Mouse (Mus musculus): Measurements from ENCODE around the gene Ggn. TPM values are rescaled to one million over a fixed set of nuclear protein-coding genes. Genes with fewer than 3 reads are reported as not detected.
"Not testable (repeated sequence)": the region's sequence is repeated elsewhere in the genome, so short reads cannot be mapped to it uniquely, and the experiment has no call there.

Gene Ggn
- total and polyA plus RNA-seq, 3 experiments, result 0.21 to 0.22 TPM; not detected in 1

DNA sequence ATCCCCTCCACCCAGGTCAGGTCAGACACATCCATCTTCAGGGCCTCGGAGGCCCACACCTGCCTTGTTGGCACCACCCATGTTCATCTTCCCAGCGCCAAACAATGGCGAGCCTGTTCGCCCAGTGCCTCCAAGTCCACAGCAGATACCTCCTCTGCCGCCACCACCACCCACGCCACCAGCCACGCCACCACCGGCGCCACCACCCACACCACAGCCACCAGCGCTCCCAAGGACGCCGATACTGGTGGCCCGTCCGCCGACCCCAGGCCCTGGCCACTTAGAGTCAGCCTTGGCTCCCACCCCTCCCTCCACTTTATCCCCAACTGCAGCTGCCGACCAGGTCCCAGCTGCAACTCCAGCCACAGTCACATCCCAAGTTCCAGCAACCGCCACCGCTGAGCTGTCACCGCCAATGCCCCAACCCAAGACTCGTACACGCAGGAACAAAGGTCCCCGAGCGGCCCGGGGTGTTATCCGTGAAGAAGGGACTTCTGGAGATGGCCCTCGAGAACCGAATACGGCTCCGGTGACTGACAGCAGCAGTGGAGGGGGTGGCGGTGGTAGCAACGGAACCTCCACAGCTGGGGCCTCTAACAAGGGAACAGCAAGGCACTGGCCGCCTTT is 2.5 kb downstream of the Ggn start:
- H3K36me3 ChIP-seq (replicated peaks), result peaks cover 61% of the 10 kb centered on the region
- H3K4me1 ChIP-seq (ENCODE audit: insufficient read depth, low read depth, low read length), result peaks cover 36% of the 10 kb centered on the region
- DNase-seq (ENCODE audit: low spot score) (peak; percentile 1), ATAC-seq (ENCODE audit: extremely low read depth, insufficient number of reproducible peaks, low FRiP score, poor library complexity, severe bottlenecking) (no peak)
- H3K9me3 ChIP-seq (replicated peaks), result peaks cover 25% of the 10 kb centered on the region
- no peak overlapping the region; the same call in 1 of the 2 replicates for H3K4me3 ChIP-seq (ENCODE audit: low read depth, low read length)
- H3K27me3 ChIP-seq (ENCODE audit: insufficient read depth, low read length), result peaks cover 33% of the 10 kb centered on the region
- TF ChIP-seq GATA1 (IDR thresholded peaks at IDR 0.05; ENCODE audit: borderline replicate concordance, low read length) (no peak), TAL1 (conservative IDR thresholded peaks at IDR 0.05; ENCODE audit: low read depth, low read length) (no peak), CTCF (IDR thresholded peaks at IDR 0.05; ENCODE audit: low read depth, low read length) (no peak), POLR2AphosphoS5 (IDR thresholded peaks at IDR 0.05; ENCODE audit: insufficient replicate concordance, low read depth, low read length) (no peak), GATA2 (IDR thresholded peaks at IDR 0.05; ENCODE audit: borderline replicate concordance, low read depth, low read length) (no peak)

DNA sequence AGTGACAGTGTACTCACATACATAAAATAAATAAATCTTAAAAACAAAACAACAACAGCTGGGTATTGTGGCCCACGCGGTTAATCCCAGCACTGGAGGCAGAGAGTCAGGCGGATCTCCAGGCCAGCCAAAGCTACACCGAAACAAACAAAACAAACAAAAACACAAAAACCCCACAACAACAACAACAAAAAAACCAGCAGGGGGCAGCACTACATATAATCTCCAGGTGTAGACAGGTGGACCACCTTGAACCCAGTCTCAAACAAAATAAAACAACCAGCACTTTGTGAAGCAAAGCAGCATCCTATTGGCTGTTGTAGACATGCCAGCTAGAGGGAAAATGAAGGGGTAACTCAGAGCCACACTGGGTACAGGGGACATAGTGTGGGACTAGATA is 8.1 kb downstream of the Ggn start:
- no peak for DNase-seq (ENCODE audit: low spot score)
- no peak for ATAC-seq (ENCODE audit: extremely low read depth, insufficient number of reproducible peaks, low FRiP score, poor library complexity, severe bottlenecking)
- H3K4me1 ChIP-seq (ENCODE audit: insufficient read depth, low read depth, low read length), result peaks cover 28% of the 10 kb centered on the region
- peaks cover under 1% of the 10 kb centered on the region; the same call in 1 of the 2 replicates for H3K9me3 ChIP-seq (replicated peaks)
- TF ChIP-seq TAL1 (conservative IDR thresholded peaks at IDR 0.05; ENCODE audit: low read depth, low read length) (no peak), POLR2AphosphoS5 (IDR thresholded peaks at IDR 0.05; ENCODE audit: insufficient replicate concordance, low read depth, low read length) (no peak), CTCF (IDR thresholded peaks at IDR 0.05; ENCODE audit: low read depth, low read length) (no peak), GATA2 (IDR thresholded peaks at IDR 0.05; ENCODE audit: borderline replicate concordance, low read depth, low read length) (no peak), GATA1 (IDR thresholded peaks at IDR 0.05; ENCODE audit: borderline replicate concordance, low read length) (no peak)
- peaks cover 57% of the 10 kb centered on the region for H3K36me3 ChIP-seq (replicated peaks)
- H3K4me3 ChIP-seq (ENCODE audit: low read depth, low read length), result no peak overlapping the region
- H3K27me3 ChIP-seq (ENCODE audit: insufficient read depth, low read length), result no peaks in the 10 kb centered on the region; the same call in 1 of the 2 replicates

DNA sequence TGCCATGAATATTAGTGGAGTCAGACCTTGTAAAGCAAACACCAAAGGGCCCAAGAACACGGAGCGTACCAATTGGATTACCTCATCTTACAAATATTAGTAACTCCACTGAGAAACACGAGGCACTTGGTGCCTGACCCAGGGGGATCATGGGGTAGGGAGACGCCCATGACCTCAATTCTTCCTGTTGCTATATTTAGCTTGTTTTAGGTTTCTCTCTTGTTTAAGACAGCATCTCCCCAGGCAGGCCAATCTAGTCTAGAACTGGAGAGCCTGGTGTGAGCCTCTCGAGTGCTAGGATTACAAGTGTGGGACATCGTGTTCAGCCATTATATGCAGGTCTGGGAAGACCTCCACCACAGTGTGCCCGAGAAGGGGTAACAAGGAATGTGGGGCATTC is 9.3 kb downstream of the Ggn start:
- ATAC-seq (ENCODE audit: extremely low read depth, insufficient number of reproducible peaks, low FRiP score, poor library complexity, severe bottlenecking), result no peak
- peak overlapping the region; percentile 83 for H3K4me3 ChIP-seq (ENCODE audit: low read depth, low read length)
- no peak for DNase-seq (ENCODE audit: low spot score)
- H3K9me3 ChIP-seq (replicated peaks), result no peaks in the 10 kb centered on the region
- TF ChIP-seq POLR2AphosphoS5 (IDR thresholded peaks at IDR 0.05; ENCODE audit: insufficient replicate concordance, low read depth, low read length) (no peak), CTCF (IDR thresholded peaks at IDR 0.05; ENCODE audit: low read depth, low read length) (no peak), TAL1 (conservative IDR thresholded peaks at IDR 0.05; ENCODE audit: low read depth, low read length) (no peak), GATA1 (IDR thresholded peaks at IDR 0.05; ENCODE audit: borderline replicate concordance, low read length) (no peak), GATA2 (IDR thresholded peaks at IDR 0.05; ENCODE audit: borderline replicate concordance, low read depth, low read length) (no peak)
- H3K36me3 ChIP-seq (replicated peaks), result peaks cover 45% of the 10 kb centered on the region
- H3K27me3 ChIP-seq (ENCODE audit: insufficient read depth, low read length), result no peaks in the 10 kb centered on the region
- H3K4me1 ChIP-seq (ENCODE audit: insufficient read depth, low read depth, low read length), result peaks cover 28% of the 10 kb centered on the region

DNA sequence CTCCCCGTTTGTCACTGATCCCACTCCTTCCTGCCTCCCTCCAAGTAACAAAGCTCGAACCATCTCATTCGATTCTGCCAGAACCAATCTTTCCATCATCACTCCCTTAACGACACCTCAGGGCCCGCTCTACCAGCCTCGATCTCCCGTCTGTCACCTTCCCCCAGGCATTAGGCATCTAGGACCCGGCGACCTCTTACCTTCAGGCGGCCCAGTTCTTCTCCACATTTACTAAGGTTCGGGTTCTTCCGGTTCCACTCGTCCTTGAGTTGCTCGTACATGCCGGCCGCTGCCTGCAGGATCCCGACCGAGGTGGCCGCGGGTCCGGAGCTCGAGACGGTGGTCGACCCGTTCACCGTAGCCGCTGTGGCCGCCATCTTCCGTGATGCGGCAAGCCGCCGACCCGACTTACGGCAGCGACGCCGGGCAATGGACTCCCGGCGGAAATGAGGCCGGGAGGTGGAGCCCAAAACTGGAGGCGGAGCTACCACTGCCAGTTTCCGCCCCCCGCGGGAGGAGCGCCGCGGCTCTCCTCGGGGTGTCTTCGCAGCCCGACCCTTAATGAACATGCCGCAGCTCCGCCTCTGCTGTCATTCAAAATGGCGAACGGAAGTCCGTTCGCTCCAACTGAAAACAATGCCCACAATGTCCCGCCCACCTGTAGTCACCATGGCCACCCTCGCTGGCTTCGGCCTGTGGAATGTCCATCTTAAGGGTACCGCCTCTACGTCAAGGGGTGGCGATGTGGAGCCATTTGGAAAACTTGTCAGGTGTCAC is 10.3 kb downstream of the Ggn start, which contains the start of gene Psmd8:
Psmd8 (minus strand) TSS at position 625 of the 777 bp plus-strand sequence.
- DNase-seq (ENCODE audit: low spot score) (peak; percentile 92), ATAC-seq (ENCODE audit: extremely low read depth, insufficient number of reproducible peaks, low FRiP score, poor library complexity, severe bottlenecking) (peak; percentile 98)
- H3K9me3 ChIP-seq (replicated peaks), result no peaks in the 10 kb centered on the region
- TF ChIP-seq CTCF (IDR thresholded peaks at IDR 0.05; ENCODE audit: low read depth, low read length) (no peak), GATA1 (IDR thresholded peaks at IDR 0.05; ENCODE audit: borderline replicate concordance, low read length) (no peak), GATA2 (IDR thresholded peaks at IDR 0.05; ENCODE audit: borderline replicate concordance, low read depth, low read length) (no peak), POLR2AphosphoS5 (IDR thresholded peaks at IDR 0.05; ENCODE audit: insufficient replicate concordance, low read depth, low read length) (no peak), TAL1 (conservative IDR thresholded peaks at IDR 0.05; ENCODE audit: low read depth, low read length) (no peak)
- peaks cover 35% of the 10 kb centered on the region for H3K36me3 ChIP-seq (replicated peaks)
- peaks cover 28% of the 10 kb centered on the region for H3K4me1 ChIP-seq (ENCODE audit: insufficient read depth, low read depth, low read length)
- peak within 1 kb of the TSS; percentile 83 for H3K4me3 ChIP-seq (ENCODE audit: low read depth, low read length)
- no peaks in the 10 kb centered on the region for H3K27me3 ChIP-seq (ENCODE audit: insufficient read depth, low read length)

DNA sequence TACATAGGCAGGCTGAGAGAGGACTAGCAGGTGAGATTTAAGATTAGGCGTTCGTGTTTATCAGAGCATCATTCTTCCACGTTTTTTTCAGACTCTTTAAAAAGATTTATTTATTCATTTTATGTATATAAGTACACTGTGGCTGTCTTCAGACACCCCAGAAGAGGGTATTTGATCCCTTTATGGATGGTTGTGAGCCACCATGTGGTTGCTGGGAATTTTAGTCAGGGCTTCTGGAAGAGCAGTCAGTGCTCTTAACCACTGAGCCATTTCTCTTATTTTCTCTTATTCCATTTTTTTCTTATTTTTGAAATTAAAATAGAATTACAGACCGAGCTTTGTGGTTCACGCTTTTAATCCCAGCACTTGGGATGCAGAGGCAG is 10.8 kb downstream of the Ggn start:
- Histone ChIP-seq H3K9me3 (replicated peaks) (no peaks in the 10 kb centered on the region), H3K27me3 (ENCODE audit: insufficient read depth, low read length) (no peaks in the 10 kb centered on the region), H3K36me3 (replicated peaks) (peaks cover 30% of the 10 kb centered on the region), H3K4me1 (ENCODE audit: insufficient read depth, low read depth, low read length) (peaks cover 28% of the 10 kb centered on the region), H3K4me3 (ENCODE audit: low read depth, low read length) (peak overlapping the region; percentile 83)
- DNase-seq (ENCODE audit: low spot score) (no peak), ATAC-seq (ENCODE audit: extremely low read depth, insufficient number of reproducible peaks, low FRiP score, poor library complexity, severe bottlenecking) (no peak)
- TF ChIP-seq GATA2 (IDR thresholded peaks at IDR 0.05; ENCODE audit: borderline replicate concordance, low read depth, low read length), result no peak
- TF ChIP-seq POLR2AphosphoS5 (IDR thresholded peaks at IDR 0.05; ENCODE audit: insufficient replicate concordance, low read depth, low read length), result no peak
- TF ChIP-seq TAL1 (conservative IDR thresholded peaks at IDR 0.05; ENCODE audit: low read depth, low read length), result no peak
- TF ChIP-seq CTCF (IDR thresholded peaks at IDR 0.05; ENCODE audit: low read depth, low read length), result no peak
- no peak for TF ChIP-seq GATA1 (IDR thresholded peaks at IDR 0.05; ENCODE audit: borderline replicate concordance, low read length)

DNA sequence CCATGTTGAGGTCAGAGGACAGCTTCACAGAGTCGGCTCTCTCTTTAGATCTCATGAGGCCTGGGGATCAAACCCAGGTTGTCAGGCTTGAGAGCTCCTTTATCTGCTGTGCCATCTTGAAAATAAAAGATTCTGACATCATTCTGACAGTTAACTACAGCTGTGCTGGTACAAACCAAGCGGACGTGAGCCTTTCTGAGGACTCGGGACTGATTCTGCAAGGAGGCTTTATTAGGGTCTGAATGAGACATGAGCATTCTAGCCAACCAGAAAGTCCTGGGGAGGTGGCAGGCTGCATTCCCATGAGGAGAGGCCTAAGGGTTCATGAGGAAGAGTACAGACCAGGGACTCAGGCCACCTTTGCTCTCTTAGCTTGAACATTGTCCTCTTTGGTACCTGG is 11.3 kb downstream of the Ggn start:
- Histone ChIP-seq H3K4me1 (ENCODE audit: insufficient read depth, low read depth, low read length) (peaks cover 28% of the 10 kb centered on the region), H3K36me3 (replicated peaks) (peaks cover 25% of the 10 kb centered on the region)
- H3K4me3 ChIP-seq (ENCODE audit: low read depth, low read length); ATAC-seq (ENCODE audit: extremely low read depth, insufficient number of reproducible peaks, low FRiP score, poor library complexity, severe bottlenecking); DNase-seq (ENCODE audit: low spot score); H3K9me3 ChIP-seq (replicated peaks); H3K27me3 ChIP-seq (ENCODE audit: insufficient read depth, low read length): not testable (repeated sequence)

DNA sequence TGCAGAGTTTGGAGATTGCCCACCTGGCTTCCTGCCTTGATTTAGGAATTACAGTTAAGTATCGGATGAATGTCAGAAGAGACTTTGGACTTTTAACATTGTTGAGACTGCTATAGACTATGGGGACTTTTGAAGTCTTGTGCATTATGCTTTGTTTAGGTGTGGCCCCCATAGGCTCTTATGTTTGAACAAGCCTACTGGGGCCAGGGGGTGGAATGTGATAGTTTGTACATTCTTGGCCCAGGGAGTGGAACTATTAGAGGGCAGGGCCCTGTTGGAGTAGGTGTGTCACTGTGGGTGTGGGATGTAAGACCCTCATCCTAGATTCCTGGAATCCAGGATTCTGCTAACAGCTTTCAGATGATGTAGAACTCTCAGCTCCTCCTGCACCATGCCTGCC is 24.2 kb downstream of the Ggn start:
- not testable (repeated sequence) for H3K4me1 ChIP-seq (ENCODE audit: insufficient read depth, low read depth, low read length); H3K4me3 ChIP-seq (ENCODE audit: low read depth, low read length); H3K36me3 ChIP-seq (replicated peaks); DNase-seq (ENCODE audit: low spot score); H3K27me3 ChIP-seq (ENCODE audit: insufficient read depth, low read length); ATAC-seq (ENCODE audit: extremely low read depth, insufficient number of reproducible peaks, low FRiP score, poor library complexity, severe bottlenecking); H3K9me3 ChIP-seq (replicated peaks)

Data from G1E (cell line).